Mouse (Mus musculus) bone marrow macrophage, adult 2 months (primary cell): ENCODE results near the gene Cd47.

Source experiments
- CTCF ChIP-seq: IDR thresholded peaks from 2 replicates; pipeline ENCODE4 v1.5.1; 2012; ENCODE audit warnings: low read depth, mild to moderate bottlenecking, low read length, moderate library complexity
- POLR2A ChIP-seq: IDR thresholded peaks from 2 replicates; pipeline ENCODE4 v1.6.1; 2012; ENCODE audit warnings: mild to moderate bottlenecking, low read depth, low read length, borderline replicate concordance

GRCm38 (mm10) chr16:49894624-49895023, 94.3 kb downstream of the Cd47 start:
- no peak for TF ChIP-seq CTCF
- TF ChIP-seq POLR2A, result no peak
